Mouse (Mus musculus) liver, adult 2 months (tissue): ENCODE measurements around the gene Kcnk2.

Source experiments
- CTCF ChIP-seq: fragments of 200-500 bp; IDR thresholded peaks from 2 replicates; pipeline ENCODE4 v1.5.1; 2011; ENCODE audit warnings: low read depth, low read length, control low read depth
- POLR2A ChIP-seq: fragments of 200-500 bp; IDR thresholded peaks from 2 replicates; pipeline ENCODE4 v1.6.1; 2011; ENCODE audit warnings: low read length, control low read depth; ENCODE audit not compliant: insufficient read depth; ENCODE audit errors: extremely low read depth

GRCm38 (mm10) chr1:189310145-189310544 lies 91.9 kb downstream of the Kcnk2 start:
- no peak for TF ChIP-seq CTCF
- TF ChIP-seq POLR2A, result no peak
